Mouse (Mus musculus) spleen, adult 2 months (tissue): ENCODE measurements around the gene Sympk. TPM values are rescaled to one million over a fixed set of nuclear protein-coding genes. Genes with fewer than 3 reads are reported as not detected.
"Not testable (repeated sequence)": the region's sequence is repeated elsewhere in the genome, so short reads cannot be mapped to it uniquely, and the experiment has no call there.

Experiments used
- DNase-seq, 2 experiments: peaks; one replicate each; pipeline versions ENCODE4 v3.0.0 to v3.0.0-alpha.2; 2012 to 2021; ENCODE audit warnings: low spot score in 2 of 2, low read depth in 1 of 2
- H3K27ac ChIP-seq: fragments of 200-500 bp; 2 replicates; pipeline ENCODE4 v1.5.1; 2012; ENCODE audit warnings: low read length, inconsistent platforms; ENCODE audit not compliant: insufficient read depth
- H3K27me3 ChIP-seq: fragments of 200-500 bp; 2 replicates; pipeline ENCODE4 v1.6.1; 2012; ENCODE audit warnings: mild to moderate bottlenecking, moderate library complexity, low read length, inconsistent platforms; ENCODE audit not compliant: control insufficient read depth, insufficient read depth
- H3K36me3 ChIP-seq: fragments of 200-500 bp; 2 replicates; pipeline ENCODE4 v1.6.1; 2012; ENCODE audit warnings: mild to moderate bottlenecking, low read length, inconsistent platforms; ENCODE audit not compliant: control insufficient read depth, insufficient read depth
- H3K4me1 ChIP-seq: fragments of 200-500 bp; 2 replicates; pipeline ENCODE4 v1.6.1; 2011; ENCODE audit warnings: inconsistent platforms; ENCODE audit not compliant: control insufficient read depth, insufficient read depth, insufficient read length
- H3K4me3 ChIP-seq: fragments of 200-500 bp; 2 replicates; pipeline ENCODE4 v1.5.1; 2011; ENCODE audit warnings: mild to moderate bottlenecking, inconsistent platforms; ENCODE audit not compliant: insufficient read depth, insufficient read length; ENCODE audit errors: extremely low read depth
- CTCF ChIP-seq: fragments of 200-500 bp; IDR thresholded peaks from 2 replicates; pipeline ENCODE4 v1.5.1; 2011; ENCODE audit warnings: mild to moderate bottlenecking, inconsistent platforms; ENCODE audit not compliant: insufficient read depth, insufficient read length, insufficient replicate concordance; ENCODE audit errors: extremely low read depth
- POLR2A ChIP-seq: fragments of 200-500 bp; IDR thresholded peaks from 2 replicates; pipeline ENCODE4 v1.6.1; 2011; ENCODE audit warnings: low read depth, low read length, inconsistent platforms
- WGBS: fragments of 180-500 bp; shearing (Covaris S2); methylation state at CpG from one replicate; pipeline ENCODE4 v1.1.7; 2018; 5-methylcytosine and 5-hydroxymethylcytosine counted together
- polyA plus RNA-seq: library from polyadenylated mRNA; depleted of rRNA; stranded (reverse); fragments of >200 nt; gene quantifications from 2 replicates; pipeline ENCODE4 v1.2.3, GENCODE M21; 2012

Gene Sympk
- polyA plus RNA-seq, 1 experiment, result 67.2 TPM

DNA sequence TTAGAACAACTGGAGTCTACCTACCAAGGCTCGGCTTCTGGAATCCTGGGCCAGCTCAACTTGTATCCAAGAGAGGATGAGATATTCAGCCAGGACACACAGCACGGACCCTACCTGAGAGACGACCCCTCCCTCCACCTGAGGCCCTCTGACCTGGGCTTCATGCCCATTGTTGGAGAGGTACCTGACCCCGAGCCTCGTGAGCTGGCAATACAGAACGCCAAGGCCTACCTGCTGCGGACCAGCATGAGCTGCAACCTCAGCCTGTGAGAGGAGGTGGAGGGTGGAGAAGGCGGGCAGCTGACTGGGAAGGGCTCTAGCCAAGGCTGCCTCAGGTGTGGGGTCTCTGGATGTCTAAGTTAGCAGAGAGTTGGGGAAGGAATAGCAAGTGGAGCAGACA, 30.9 kb downstream of the Sympk start:
- H3K36me3 ChIP-seq, result peaks cover 15% of the 10 kb centered on the region
- H3K4me3 ChIP-seq, result no peak overlapping the region
- WGBS, result 88% methylated on average over 8 of the region's 8 CpGs
- H3K27ac ChIP-seq, result no peak overlapping the region
- DNase-seq, result no peak
- no peak for TF ChIP-seq CTCF
- TF ChIP-seq POLR2A, result no peak
- H3K27me3 ChIP-seq, result no peaks in the 10 kb centered on the region
- no peaks in the 10 kb centered on the region for H3K4me1 ChIP-seq

DNA sequence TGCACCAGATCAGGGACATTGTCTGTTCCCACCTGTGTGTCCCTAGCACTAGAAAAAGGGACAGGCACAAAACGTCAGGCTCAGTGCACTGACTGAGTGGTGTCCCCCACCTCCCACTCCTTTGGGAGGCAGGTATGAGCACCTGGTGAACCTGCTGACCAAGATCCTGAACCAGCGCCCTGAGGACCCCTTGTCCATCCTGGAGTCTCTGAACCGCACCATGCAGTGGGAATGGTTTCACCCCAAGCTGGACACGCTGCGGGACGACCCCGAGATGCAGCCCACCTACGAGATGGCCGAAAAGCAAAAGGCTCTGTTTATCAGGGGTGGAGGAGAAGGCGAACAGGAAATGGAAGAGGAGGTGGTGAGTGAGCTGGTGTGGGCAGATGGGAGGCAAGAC, 33.2 kb downstream of the Sympk start:
- Histone ChIP-seq H3K27ac (no peak overlapping the region), H3K4me1 (no peaks in the 10 kb centered on the region), H3K27me3 (no peaks in the 10 kb centered on the region), H3K36me3 (peaks cover 5% of the 10 kb centered on the region), H3K4me3 (no peak overlapping the region)
- TF ChIP-seq POLR2A (no peak), CTCF (no peak)
- 63% methylated on average over 10 of the region's 10 CpGs for WGBS
- no peak for DNase-seq

DNA sequence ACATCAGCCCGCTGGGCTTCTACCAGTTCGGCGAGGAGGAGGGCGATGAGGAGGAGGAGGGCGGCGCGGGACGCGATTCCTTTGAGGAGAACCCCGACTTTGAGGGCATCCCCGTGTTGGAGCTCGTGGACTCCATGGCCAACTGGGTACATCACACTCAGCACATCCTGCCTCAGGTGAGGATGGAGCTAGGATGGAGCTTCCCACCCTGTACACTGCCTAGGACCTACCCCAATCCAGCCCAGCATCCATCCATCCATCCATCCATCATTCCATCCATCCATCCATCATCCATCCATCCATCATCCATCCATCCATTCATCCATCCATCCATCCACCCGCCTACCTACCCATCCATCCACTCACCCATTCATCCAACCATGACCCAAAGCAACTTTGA, 41.7 kb downstream of the Sympk start:
- peaks cover 12% of the 10 kb centered on the region for H3K27me3 ChIP-seq

DNA sequence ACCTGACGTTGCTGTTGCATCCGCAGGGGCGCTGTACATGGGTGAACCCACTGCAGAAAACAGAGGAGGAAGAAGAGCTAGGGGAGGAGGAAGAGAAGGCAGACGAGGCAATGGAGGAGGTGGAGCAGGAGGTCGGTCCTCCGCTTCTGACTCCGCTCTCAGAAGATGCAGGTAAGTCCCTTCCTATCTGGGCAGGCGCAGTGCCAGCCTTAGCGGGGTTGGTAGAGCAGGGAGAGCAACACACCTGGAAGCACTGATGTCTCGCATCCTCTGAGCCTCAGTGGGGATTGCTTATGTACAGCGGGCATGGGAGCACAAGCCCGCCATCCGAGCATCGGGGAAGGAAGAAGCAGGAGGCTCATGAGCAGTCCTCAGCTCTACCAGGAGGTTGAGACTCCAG, 42.9 kb downstream of the Sympk start:
- peaks cover 12% of the 10 kb centered on the region for H3K27me3 ChIP-seq
- H3K4me1 ChIP-seq, result no peaks in the 10 kb centered on the region
- H3K4me3 ChIP-seq, result no peak overlapping the region
- 33% methylated on average over 14 of the region's 14 CpGs for WGBS
- H3K27ac ChIP-seq, result no peak overlapping the region
- TF ChIP-seq CTCF (no peak), POLR2A (no peak)
- DNase-seq, result no peak
- H3K36me3 ChIP-seq, result no peaks in the 10 kb centered on the region

More for the DNA sequence above, 41.7 kb downstream of the Sympk start:
- Histone ChIP-seq H3K27ac (no peak overlapping the region), H3K36me3 (no peaks in the 10 kb centered on the region), H3K4me1 (no peaks in the 10 kb centered on the region), H3K4me3 (no peak overlapping the region)
- no peak for DNase-seq
- 44% methylated on average over 13 of the region's 13 CpGs for WGBS
- TF ChIP-seq CTCF (no peak), POLR2A (no peak)

DNA sequence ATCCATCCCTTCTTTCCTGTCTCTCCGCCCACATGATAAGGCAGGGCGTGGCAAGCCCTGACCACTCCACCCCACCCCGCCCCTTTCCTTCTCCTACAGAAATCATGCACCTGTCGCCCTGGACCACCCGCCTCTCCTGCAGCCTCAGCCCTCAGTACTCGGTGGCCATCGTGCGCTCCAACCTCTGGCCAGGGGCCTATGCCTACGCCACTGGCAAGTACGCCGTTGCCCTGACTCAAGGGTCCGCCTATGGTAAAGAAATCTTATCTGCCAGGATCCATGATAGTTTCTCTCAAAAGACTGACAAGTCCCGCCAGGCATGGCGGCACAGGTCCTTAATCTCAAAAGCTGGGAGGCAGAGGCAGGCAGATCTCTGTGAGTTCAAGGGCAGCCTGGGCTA, 43.8 kb downstream of the Sympk start:
- no peak for TF ChIP-seq CTCF
- TF ChIP-seq POLR2A, result no peak
- Histone ChIP-seq H3K27ac (no peak overlapping the region), H3K4me1 (no peaks in the 10 kb centered on the region), H3K36me3 (no peaks in the 10 kb centered on the region), H3K4me3 (no peak overlapping the region), H3K27me3 (peaks cover 12% of the 10 kb centered on the region)
- 68% methylated on average over 12 of the region's 14 CpGs for WGBS
- no peak for DNase-seq

DNA sequence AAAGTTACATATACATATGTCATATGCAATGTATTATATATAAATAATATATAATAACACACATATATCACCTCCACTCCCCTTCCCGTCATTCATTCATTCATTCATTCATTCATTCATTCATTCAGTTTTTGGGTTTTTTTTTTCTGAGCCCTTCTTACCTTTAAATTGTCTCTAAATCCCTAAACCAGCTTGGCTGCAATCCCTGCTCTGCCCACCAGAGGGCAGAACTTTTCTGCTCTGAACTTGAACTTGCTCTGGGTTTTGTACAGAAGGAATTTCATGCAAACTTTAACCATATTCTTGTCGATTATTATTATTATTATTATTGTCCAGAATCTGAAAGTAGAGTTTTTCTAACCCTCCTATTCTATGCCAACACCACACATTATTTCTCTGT, 44.5 kb downstream of the Sympk start:
- no peaks in the 10 kb centered on the region for H3K36me3 ChIP-seq
- WGBS, result 2% methylated on average over 2 of the region's 2 CpGs
- no peak overlapping the region for H3K27ac ChIP-seq
- TF ChIP-seq POLR2A (no peak), CTCF (peak; percentile 78; the same call in 1 of the 2 replicates)
- H3K4me3 ChIP-seq, result no peak overlapping the region
- H3K4me1 ChIP-seq, result no peaks in the 10 kb centered on the region
- peak; percentile 57 to 69 for DNase-seq
- peaks cover 11% of the 10 kb centered on the region for H3K27me3 ChIP-seq

DNA sequence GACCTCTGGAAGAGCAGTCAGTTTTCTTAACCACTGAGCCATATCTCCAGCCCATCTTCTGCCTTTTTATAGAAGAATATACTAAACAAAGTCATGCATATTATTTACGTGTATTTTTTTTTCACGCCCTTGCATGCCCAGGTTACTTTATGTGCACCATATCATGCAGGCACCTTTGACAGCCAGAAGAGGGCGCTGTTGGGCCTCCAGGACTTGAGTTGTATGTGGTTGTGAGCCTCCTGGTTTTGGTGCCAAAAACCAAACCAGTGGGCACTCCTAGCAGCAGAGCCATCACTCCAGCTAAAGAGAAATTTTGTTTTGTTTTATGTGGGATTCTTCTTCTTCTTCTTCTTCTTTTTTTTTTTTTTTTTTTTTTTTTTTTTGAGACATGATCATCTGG, 45.3 kb downstream of the Sympk start:
- peaks cover 13% of the 10 kb centered on the region for H3K27me3 ChIP-seq
- H3K4me3 ChIP-seq, result no peak overlapping the region
- TF ChIP-seq POLR2A (no peak), CTCF (peak; percentile 23; the same call in 1 of the 2 replicates)
- no peaks in the 10 kb centered on the region for H3K4me1 ChIP-seq
- no peak overlapping the region for H3K27ac ChIP-seq
- 52% methylated on average over 3 of the region's 3 CpGs for WGBS
- H3K36me3 ChIP-seq, result no peaks in the 10 kb centered on the region
- no peak for DNase-seq

DNA sequence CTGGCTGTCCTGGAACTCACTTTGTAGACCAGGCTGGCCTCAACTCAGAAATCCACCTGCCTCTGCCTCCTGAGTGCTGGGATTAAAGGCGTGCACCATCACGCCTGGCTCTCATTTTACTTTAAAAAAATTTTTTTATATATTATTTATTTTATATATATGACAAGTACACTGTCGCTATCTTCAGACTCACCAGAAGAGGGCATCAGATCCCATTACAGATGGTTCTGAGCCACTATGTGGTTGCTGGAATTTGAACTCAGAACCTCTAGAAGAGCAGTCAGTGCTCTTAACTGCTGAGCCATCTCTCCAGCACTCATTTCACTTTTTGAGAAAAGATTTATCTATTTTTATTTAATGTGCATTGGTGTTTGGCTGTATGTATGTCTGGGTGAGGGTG, 46.8 kb downstream of the Sympk start:
- H3K4me1 ChIP-seq, DNase-seq, H3K4me3 ChIP-seq, H3K27ac ChIP-seq, H3K36me3 ChIP-seq: not testable (repeated sequence)
- H3K27me3 ChIP-seq, result peaks cover 17% of the 10 kb centered on the region
- 34% methylated on average over 3 of the region's 3 CpGs for WGBS
